Mouse (Mus musculus) v-Abl transformed pro-B cells (cell line): ENCODE measurements around the gene Dusp3.

Experiments
- in situ Hi-C, 2 experiments: fragments of 400-800 bp; cut with MboI; formaldehyde crosslinking; loops; one replicate each; pipeline ENCODE4 v1.15.1; 2025; ENCODE audit not compliant: unreplicated experiment in 2 of 2

Dusp3 gene

GRCm38 (mm10) chr11:101986913-101987312 is at the start of gene Dusp3:
Gene Dusp3, minus strand, starts transcription at chr11:101987013.
- in situ Hi-C loops, result no loop called here

DNA sequence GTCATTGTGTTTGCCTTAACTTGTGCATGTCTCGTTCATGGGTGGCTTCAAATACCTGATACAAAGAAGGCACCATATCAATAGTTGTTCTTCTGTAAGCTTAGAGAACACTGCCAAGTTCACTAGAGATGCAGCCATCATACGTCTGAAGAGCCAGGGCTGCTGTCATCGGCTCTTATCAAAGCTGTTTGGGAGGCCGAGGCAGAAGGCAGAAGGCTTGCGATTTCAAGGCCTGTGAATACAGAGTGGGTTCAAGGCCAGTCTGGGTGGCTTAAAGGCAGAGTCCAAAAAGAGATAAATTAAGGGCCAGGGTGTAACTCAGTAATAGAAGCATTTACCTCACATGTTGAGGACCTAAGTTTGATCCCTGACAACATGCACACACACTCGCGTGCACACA is 49.5 kb upstream of the Dusp3 start:
- in situ Hi-C loops, result loop anchor here (5.0 kb wide), 2 partner anchors 39 to 44 kb away; no protein-coding TSS in a partner anchor

DNA sequence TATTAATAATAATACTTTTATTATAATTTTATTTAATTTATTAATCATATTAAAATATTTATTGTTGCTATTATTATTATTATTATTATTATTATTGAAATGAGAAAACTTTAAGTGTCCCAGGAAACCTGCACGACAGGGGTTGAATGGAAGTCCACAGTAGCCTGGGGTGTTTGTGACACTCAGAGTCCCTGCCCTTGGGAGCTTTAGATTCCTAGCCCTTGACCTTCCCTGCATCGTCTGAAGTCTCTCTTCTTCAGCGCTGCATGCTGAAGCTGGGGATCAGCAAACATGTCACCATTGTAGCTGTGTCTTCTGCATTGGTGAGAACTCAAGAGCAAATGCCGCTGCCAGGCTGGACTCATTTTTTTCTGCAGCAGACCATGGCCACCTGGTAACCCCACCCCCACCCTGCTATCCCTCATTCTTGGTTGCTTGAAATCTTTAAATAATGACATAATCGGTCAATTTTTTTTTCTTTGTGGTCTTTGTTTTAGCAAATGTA is 48.7 kb upstream of the Dusp3 start:
- in situ Hi-C loops, result loop anchor here (5.0 kb wide), 2 partner anchors 38 to 43 kb away; no protein-coding TSS in a partner anchor

- in situ Hi-C loops, result loop anchor here (5.0 kb wide), 2 partner anchors 38 to 43 kb away; no protein-coding TSS in a partner anchor
Measured at GRCm38 (mm10) chr11:102034887-102035286, 48.1 kb upstream of the Dusp3 start.

GRCm38 (mm10) chr11:102033055-102033591 is 46.3 kb upstream of the Dusp3 start:
- in situ Hi-C loops, result no loop called here

- in situ Hi-C loops, result no loop called here
Measured at GRCm38 (mm10) chr11:102031149-102031548, 44.3 kb upstream of the Dusp3 start.

DNA sequence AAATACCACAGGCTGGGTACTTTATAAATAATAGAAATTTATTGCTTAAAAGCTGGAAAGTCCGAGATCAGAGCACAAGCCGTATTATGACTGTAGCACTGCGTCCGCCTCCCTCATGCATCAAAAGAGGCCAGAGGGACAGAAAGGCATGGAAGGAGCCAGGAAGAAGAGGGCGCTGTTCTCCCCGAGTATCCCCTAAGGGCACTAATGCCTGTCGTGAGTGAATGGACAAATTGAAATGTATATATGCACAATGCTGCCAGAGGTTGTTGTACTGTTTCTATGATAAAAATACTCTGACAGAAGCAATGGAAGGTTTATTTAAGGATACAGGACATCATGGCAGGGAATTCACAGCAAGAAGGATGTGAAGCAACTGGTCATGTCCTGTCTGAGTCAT is 43.2 kb upstream of the Dusp3 start:
- in situ Hi-C loops, result no loop called here

- in situ Hi-C loops, result no loop called here
Measured at GRCm38 (mm10) chr11:102029304-102029703, 42.5 kb upstream of the Dusp3 start.

DNA sequence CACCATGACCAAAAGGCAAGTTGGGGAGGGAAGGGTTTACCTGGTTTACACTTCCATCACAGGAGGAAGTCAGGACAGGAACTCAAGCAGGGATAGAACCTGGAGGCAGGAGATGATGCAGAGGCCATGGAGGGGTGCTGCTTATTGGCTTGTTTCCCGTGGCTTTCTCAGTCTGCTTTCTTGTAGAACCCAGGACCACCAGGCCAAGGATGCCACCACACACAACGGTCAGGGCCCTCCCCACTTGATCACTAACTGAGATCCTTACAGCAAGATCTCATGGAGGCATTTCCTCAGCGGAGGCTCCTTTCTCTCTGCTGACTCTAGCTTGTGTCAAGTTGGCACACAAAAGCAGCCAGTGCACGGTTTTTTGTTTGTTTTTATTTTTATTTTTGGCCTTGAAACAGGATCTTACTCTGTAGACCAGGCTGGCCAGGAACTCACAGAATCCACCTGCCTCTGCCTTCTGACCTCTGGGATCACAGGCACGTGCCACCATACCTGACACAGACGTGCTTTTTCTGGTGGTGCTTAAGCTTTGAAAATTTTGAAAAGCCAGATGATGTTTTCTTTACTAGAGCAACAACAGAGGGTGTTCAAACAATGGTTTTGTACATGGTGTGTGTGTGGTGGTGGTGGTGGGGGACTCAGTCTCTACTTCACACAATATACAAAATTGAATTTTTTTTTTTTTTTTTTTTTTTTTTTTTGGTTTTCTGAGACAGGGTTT is 41.4 kb upstream of the Dusp3 start, which contains the start of gene Mpp3:
TSS of gene Mpp3 (minus strand) at position 375 of the 730 bp plus-strand sequence.
- in situ Hi-C loops, result no loop called here

DNA sequence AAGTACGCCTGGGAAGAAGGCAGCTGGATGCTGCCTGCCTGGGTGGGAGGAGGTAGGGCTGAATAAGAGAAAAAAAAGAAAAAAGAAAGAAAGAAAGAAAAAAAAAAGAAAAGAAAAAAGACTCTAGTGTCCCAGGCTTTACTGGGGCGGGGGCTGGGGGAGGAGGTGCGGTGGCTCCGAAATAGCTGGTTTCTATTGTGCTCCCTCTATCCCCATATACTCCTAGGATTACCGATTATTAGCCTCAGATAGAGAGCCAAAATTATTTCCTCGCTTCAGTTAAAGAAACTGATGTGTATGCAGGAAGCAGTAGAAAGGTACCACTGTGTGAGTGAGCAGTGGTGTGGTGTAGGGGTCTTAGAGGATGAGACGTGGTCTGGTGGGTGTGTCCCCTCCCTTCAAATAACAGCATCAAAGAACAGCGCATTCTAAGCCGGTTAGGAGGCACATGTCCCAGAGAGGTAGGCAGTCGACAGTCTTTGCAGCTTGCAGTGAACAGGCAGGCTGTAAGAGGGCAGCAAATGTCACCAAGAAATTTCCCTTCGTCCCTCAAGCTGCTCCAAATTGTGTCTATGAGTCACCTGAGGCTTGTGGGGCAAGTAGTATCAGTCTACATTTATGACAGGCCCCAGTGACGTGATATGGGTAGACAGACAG is 40.7 kb upstream of the Dusp3 start:
- in situ Hi-C loops, result no loop called here

GRCm38 (mm10) chr11:102026694-102027360 is 40.0 kb upstream of the Dusp3 start:
- in situ Hi-C loops, result no loop called here

DNA sequence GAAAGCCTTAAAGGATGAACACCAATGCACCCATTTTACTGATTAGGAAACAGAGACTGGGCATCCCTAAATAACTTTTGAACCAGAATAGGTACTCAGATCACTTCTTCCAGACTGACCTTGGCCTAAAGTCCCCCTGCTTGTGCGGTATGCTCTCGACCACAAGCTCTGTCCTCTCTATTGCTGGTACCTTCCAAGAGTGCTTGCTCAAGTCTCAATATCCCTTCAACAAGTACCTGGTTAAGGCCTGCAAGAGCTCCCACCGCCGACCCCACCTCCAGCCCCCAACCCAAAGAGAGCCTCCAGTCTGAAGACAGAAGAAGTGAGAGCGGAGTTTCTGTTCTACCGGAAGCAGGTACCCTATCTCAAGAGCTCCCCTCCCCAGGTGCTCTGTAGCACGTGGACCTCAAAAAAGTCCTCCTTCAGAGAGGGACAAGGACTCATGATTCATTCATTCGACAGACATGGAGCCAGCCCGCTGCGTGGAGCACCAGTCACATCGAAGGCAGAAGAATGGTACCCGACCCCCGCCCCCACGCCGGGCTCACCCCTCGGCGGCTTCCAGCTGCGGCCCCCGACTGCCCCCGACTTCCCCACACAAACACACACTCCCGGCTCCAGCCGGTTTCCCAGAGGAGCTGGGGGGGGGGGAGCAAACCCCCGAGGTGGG is 39.3 kb upstream of the Dusp3 start:
- in situ Hi-C loops, result no loop called here

GRCm38 (mm10) chr11:102025354-102025753 is 38.5 kb upstream of the Dusp3 start:
- in situ Hi-C loops, result no loop called here

DNA sequence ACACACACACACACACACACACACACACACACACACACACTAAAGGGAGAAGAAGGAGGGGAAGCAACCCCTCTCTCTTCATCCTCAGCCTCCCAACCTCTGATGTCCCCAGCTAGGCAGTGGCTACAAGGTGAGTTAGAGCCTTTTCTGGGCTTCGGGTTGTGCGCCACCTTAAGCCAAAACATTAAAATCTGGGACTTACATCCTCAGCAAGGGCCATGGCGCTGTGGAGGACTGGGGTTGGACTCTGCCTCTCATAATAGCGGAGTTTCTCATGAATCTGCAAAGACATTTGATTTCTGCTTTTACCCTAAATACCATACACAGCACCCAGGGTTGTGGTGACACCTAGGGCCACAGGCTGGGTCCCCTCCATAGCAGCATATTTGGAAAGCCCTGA is 38.1 kb upstream of the Dusp3 start:
- in situ Hi-C loops, result no loop called here

DNA sequence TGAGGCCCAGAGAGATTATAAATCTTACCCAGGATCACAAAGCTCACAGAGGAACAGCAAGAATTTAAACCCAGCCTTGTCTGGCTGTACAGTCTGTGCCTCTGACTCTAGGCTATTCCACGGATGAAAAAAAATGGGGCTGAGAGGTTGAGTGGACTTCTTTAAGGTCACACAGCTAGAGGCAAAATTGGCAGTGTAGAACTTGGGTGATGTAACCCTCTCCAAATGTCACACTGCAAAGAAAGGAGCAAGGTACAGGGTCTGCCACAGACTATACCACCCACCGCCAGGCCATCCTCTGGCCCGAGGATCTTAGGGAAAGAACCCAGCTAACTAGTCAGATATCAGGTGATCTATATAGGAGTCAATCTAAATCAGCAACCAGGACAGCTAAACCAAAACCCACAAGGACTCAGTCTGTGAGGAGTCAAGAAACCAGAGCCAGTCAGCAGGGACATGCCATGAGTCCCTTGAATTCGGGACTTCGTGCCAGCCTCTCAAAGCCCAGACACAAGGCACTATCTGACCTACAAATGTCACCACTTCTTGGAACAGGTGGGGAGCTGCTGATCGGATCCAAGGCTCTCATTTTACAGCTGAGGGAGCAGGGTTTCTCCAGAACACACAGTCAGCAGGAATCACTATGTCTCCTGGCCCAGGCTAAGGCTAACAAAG is 37.4 kb upstream of the Dusp3 start:
- in situ Hi-C loops, result no loop called here

DNA sequence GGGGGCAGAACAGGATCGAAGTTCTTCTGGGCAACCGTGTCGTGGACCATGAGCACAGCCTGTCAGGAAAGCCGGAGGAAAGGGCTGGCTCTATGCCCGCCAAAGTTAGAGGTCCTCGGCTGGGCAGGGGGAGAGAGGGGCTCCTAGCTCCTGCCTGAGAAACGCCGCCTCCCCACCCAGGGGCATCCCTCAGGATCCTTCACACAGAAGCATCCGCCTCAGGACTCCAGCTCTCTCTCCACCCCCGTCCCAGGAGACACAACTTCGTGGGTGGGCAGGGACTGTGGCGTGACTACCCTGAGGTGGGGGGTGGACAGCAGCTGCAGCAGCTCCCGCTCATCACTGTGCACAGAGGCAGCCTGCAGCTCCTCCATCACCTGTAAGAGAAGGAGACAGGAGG is 36.6 kb upstream of the Dusp3 start:
- in situ Hi-C loops, result no loop called here

- in situ Hi-C loops, result no loop called here
Measured at GRCm38 (mm10) chr11:102021196-102021595, 34.4 kb upstream of the Dusp3 start.

DNA sequence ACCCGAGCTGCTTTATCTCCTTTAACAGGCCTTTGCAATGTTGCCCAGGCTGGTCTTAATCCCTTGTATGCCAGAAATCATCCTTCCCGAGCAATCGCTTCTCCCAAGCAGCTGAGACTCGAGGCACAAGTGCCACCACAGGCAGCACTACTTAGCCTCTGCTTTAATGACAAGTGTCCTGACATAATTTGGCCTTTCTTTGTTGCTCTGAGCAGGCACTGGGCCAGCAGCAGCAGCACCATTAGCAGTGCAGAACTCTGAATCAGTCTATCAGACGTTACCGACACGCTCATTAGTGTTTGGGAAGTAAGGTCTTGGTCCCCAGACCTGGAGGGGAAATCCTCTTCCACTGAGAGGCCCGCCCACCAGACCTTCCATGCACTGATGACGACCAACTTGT is 32.9 kb upstream of the Dusp3 start:
- in situ Hi-C loops, result no loop called here

GRCm38 (mm10) chr11:102016136-102016535 is 29.3 kb upstream of the Dusp3 start:
- in situ Hi-C loops, result no loop called here

- in situ Hi-C loops, result no loop called here
Measured at GRCm38 (mm10) chr11:102015472-102015871, 28.7 kb upstream of the Dusp3 start.
